In genomic region chr17:87275363-87276341, GRCm38 (mm10) we compare ENCODE assay signal across 13 mouse cellular contexts. TPM values are rescaled to one million over a fixed set of nuclear protein-coding genes. Genes with fewer than 3 reads are reported as not detected.
DNase-seq lines count a peak whose midpoint lies in the region; ATAC-seq and TF ChIP-seq lines count a peak whose summit lies in the region.
"Had no signal": no experiment of that assay in that cellular context is flagged by ENCODE, and none has a peak within 500 bp of the region (broad histone marks: within the 10 kb centered on the region; RNA-seq: fewer than 3 reads in every experiment).

No protein-coding gene starts in this region.

- WGBS in forebrain, embryonic 15.5 days, result 59% methylated on average over 15 of the region's 15 CpGs
- WGBS in forebrain, postnatal 0 days, result 53% methylated on average over 15 of the region's 15 CpGs
- 33% methylated on average over 15 of the region's 15 CpGs for WGBS in intestine, postnatal 0 days
- 65% methylated on average over 15 of the region's 15 CpGs for WGBS in midbrain, postnatal 0 days

- TF ChIP-seq CTCF in forebrain, postnatal 0 days (IDR thresholded peaks at IDR 0.05; ENCODE audit: low read depth), result no peak
- TF ChIP-seq CTCF in intestine, postnatal 0 days (IDR thresholded peaks at IDR 0.05; ENCODE audit: low read depth), result no peak
- TF ChIP-seq CTCF in midbrain, postnatal 0 days (IDR thresholded peaks at IDR 0.05), result no peak

- H3K4me1 ChIP-seq in forebrain, embryonic 15.5 days, result no peaks in the 10 kb centered on the region
- no peaks in the 10 kb centered on the region for H3K4me1 ChIP-seq in forebrain, postnatal 0 days (ENCODE audit: insufficient read depth)
- H3K4me1 ChIP-seq in intestine, postnatal 0 days (replicated peaks; ENCODE audit: control insufficient read depth, insufficient read depth, low read length), result 0 out of 2 replicates have a peak, but pooled peaks cover 3% of the 10 kb centered on the region
- no peaks in the 10 kb centered on the region for H3K4me1 ChIP-seq in midbrain, postnatal 0 days (ENCODE audit: insufficient read depth, low read length)
- H3K4me1 ChIP-seq: limb, embryonic 15.5 days had no signal

- H3K9me3 ChIP-seq in forebrain, embryonic 15.5 days, result no peaks in the 10 kb centered on the region
- no peaks in the 10 kb centered on the region for H3K9me3 ChIP-seq in forebrain, postnatal 0 days (ENCODE audit: low read length)
- no peaks in the 10 kb centered on the region for H3K9me3 ChIP-seq in intestine, postnatal 0 days (ENCODE audit: control insufficient read depth)
- no peaks in the 10 kb centered on the region for H3K9me3 ChIP-seq in midbrain, postnatal 0 days (ENCODE audit: low read length)
- H3K9me3 ChIP-seq: limb, embryonic 15.5 days had no signal

- no peak overlapping the region for H3K4me3 ChIP-seq in forebrain, embryonic 15.5 days
- H3K4me3 ChIP-seq in forebrain, postnatal 0 days (ENCODE audit: low read depth, low read length), result no peak overlapping the region
- no peak overlapping the region for H3K4me3 ChIP-seq in intestine, postnatal 0 days (ENCODE audit: low read depth, low read length)
- H3K4me3 ChIP-seq in midbrain, postnatal 0 days (ENCODE audit: low read depth, low read length), result no peak overlapping the region
- H3K4me3 ChIP-seq: limb, embryonic 15.5 days; megakaryocyte, embryonic 14.5 days had no signal

- peak overlapping the region; percentile 15; the same call in 1 of the 2 replicates for H3K27ac ChIP-seq in forebrain, embryonic 15.5 days (replicated peaks)
- no peak overlapping the region for H3K27ac ChIP-seq in forebrain, postnatal 0 days (ENCODE audit: low read depth, low read length)
- peak overlapping the region; percentile 62 for H3K27ac ChIP-seq in intestine, postnatal 0 days (ENCODE audit: low read depth, low read length)
- H3K27ac ChIP-seq in midbrain, postnatal 0 days (ENCODE audit: low read depth, low read length), result no peak overlapping the region
- H3K27ac ChIP-seq: limb, embryonic 15.5 days had no signal

- no peaks in the 10 kb centered on the region for H3K27me3 ChIP-seq in forebrain, embryonic 15.5 days
- no peaks in the 10 kb centered on the region for H3K27me3 ChIP-seq in forebrain, postnatal 0 days (ENCODE audit: insufficient read depth, low read length)
- no peaks in the 10 kb centered on the region for H3K27me3 ChIP-seq in intestine, postnatal 0 days (replicated peaks; ENCODE audit: control insufficient read depth, insufficient read depth, low read length)
- H3K27me3 ChIP-seq in midbrain, postnatal 0 days (ENCODE audit: insufficient read depth, low read length), result no peaks in the 10 kb centered on the region
- H3K27me3 ChIP-seq: limb, embryonic 15.5 days had no signal

- no peak overlapping the region for H3K4me2 ChIP-seq in forebrain, embryonic 15.5 days (replicated peaks)
- H3K4me2 ChIP-seq in forebrain, postnatal 0 days (ENCODE audit: low read depth), result no peak overlapping the region
- H3K4me2 ChIP-seq in intestine, postnatal 0 days (replicated peaks; ENCODE audit: low read depth), result peak overlapping the region; percentile 38; the same call in 1 of the 2 replicates
- H3K4me2 ChIP-seq in midbrain, postnatal 0 days (ENCODE audit: low read depth, low read length, poor library complexity, severe bottlenecking), result no peak overlapping the region
- H3K4me2 ChIP-seq: limb, embryonic 15.5 days had no signal

- DNase-seq in forebrain, postnatal 0 days, result no peak
- peak; percentile 17 for DNase-seq in MN1 (ENCODE audit: low spot score)
- DNase-seq in spleen, adult 12 weeks (ENCODE audit: low spot score), result no peak
- DNase-seq in cerebellum, postnatal 10 days, result no peak
- DNase-seq in midbrain, postnatal 0 days (ENCODE audit: low spot score), result no peak
- DNase-seq: adrenal gland, postnatal 10 days; cerebellum, adult 18-20 months; gastrocnemius, postnatal 25 days had no signal

- H3K9ac ChIP-seq in forebrain, embryonic 15.5 days (replicated peaks), result no peak overlapping the region
- H3K9ac ChIP-seq in forebrain, postnatal 0 days, result no peak overlapping the region
- H3K9ac ChIP-seq in intestine, postnatal 0 days (ENCODE audit: low read depth, low read length), result no peak overlapping the region
- H3K9ac ChIP-seq in midbrain, postnatal 0 days (replicated peaks; ENCODE audit: low read length, poor library complexity, severe bottlenecking), result no peak overlapping the region
- H3K9ac ChIP-seq: limb, embryonic 15.5 days had no signal

- no peak for ATAC-seq in forebrain, embryonic 15.5 days (replicated peaks)
- no peak for ATAC-seq in forebrain, postnatal 0 days
- peak; percentile 62 for ATAC-seq in intestine, postnatal 0 days
- ATAC-seq in megakaryocyte, adult 5-6 weeks (ENCODE audit: poor library complexity, severe bottlenecking), result peak; percentile 75
- no peak for ATAC-seq in midbrain, postnatal 0 days (ENCODE audit: low FRiP score)

- no peaks in the 10 kb centered on the region for H3K36me3 ChIP-seq in forebrain, embryonic 15.5 days
- no peaks in the 10 kb centered on the region for H3K36me3 ChIP-seq in forebrain, postnatal 0 days (ENCODE audit: insufficient read depth)
- H3K36me3 ChIP-seq in intestine, postnatal 0 days (ENCODE audit: control insufficient read depth, insufficient read depth), result no peaks in the 10 kb centered on the region
- H3K36me3 ChIP-seq in midbrain, postnatal 0 days (ENCODE audit: insufficient read depth, low read length), result no peaks in the 10 kb centered on the region
- H3K36me3 ChIP-seq: limb, embryonic 15.5 days had no signal

RNA-seq across cellular contexts. Expression of gene Ttc7, which starts 7.0 kb away (rescaled TPM):
- polyA plus RNA-seq in forebrain, embryonic 15.5 days (2015; fragmentation: Nextera tagmentation; extraction: Ambion mirVana), result 4.5 and 4.8 TPM in 2 replicates
- total RNA-seq in forebrain, postnatal 0 days (2014; rRNA removed), result 6.1 and 6.4 TPM in 2 replicates
- 7.0 and 7.5 TPM in 2 replicates for polyA plus RNA-seq in forebrain, postnatal 0 days (2015; fragmentation: Nextera tagmentation; extraction: Ambion mirVana)
- 61.7 and 69.2 TPM in 2 replicates for polyA plus RNA-seq in intestine, postnatal 0 days (2015; fragmentation: Nextera tagmentation; extraction: Ambion mirVana)
- total RNA-seq in megakaryocyte, adult 5-6 weeks (2015), result 78.8 and 94.9 TPM in 2 replicates
- total RNA-seq in megakaryocyte, adult 5-6 weeks (2017), result 94.0 and 96.3 TPM in 2 replicates
- total RNA-seq in midbrain, postnatal 0 days (2014; rRNA removed), result 5.3 and 13.9 TPM in 2 replicates
- 9.9 and 11.1 TPM in 2 replicates for polyA plus RNA-seq in midbrain, postnatal 0 days (2015; fragmentation: Nextera tagmentation; extraction: Ambion mirVana)

RNA-seq across cellular contexts. Expression of gene Mcfd2, which starts 9.9 kb away (rescaled TPM):
- 53.3 and 53.8 TPM in 2 replicates for polyA plus RNA-seq in forebrain, embryonic 15.5 days (2015; fragmentation: Nextera tagmentation; extraction: Ambion mirVana)
- 35.0 and 42.5 TPM in 2 replicates for total RNA-seq in forebrain, postnatal 0 days (2014; rRNA removed)
- polyA plus RNA-seq in forebrain, postnatal 0 days (2015; fragmentation: Nextera tagmentation; extraction: Ambion mirVana), result 37.9 and 40.7 TPM in 2 replicates
- polyA plus RNA-seq in intestine, postnatal 0 days (2015; fragmentation: Nextera tagmentation; extraction: Ambion mirVana), result 220 and 231 TPM in 2 replicates
- total RNA-seq in megakaryocyte, adult 5-6 weeks (2015), result 16.1 and 19.7 TPM in 2 replicates
- total RNA-seq in megakaryocyte, adult 5-6 weeks (2017), result 38.5 and 44.9 TPM in 2 replicates
- total RNA-seq in midbrain, postnatal 0 days (2014; rRNA removed), result 27.8 and 38.0 TPM in 2 replicates
- 35.5 and 36.9 TPM in 2 replicates for polyA plus RNA-seq in midbrain, postnatal 0 days (2015; fragmentation: Nextera tagmentation; extraction: Ambion mirVana)

Comparison
In these comparisons a context has a peak if more than half of its experiments do, and no peak if none do; other contexts are left out.
1. H3K27ac ChIP-seq: peak in forebrain, embryonic 15.5 days (single experiment) and intestine, postnatal 0 days (single experiment); none in forebrain, postnatal 0 days (single experiment) and midbrain, postnatal 0 days (single experiment).
2. ATAC-seq: peak in intestine, postnatal 0 days (single experiment) and megakaryocyte, adult 5-6 weeks (single experiment); none in forebrain, embryonic 15.5 days (single experiment), forebrain, postnatal 0 days (single experiment) and midbrain, postnatal 0 days (single experiment).